Mouse (Mus musculus) megakaryocyte, embryonic 14.5 days (primary cell): ENCODE measurements at regions not wholly inside any gene's neighbourhood (a gene's known extent, or its start where the extent isn't known, plus 50 kb on each side); places are given as distances from the start of the nearest gene placed in this dataset.

Experiments
- FLI1 ChIP-seq: IDR thresholded peaks from 2 replicates; pipeline ENCODE4 v1.6.1; 2012; ENCODE audit warnings: low read length, inconsistent platforms, mixed read lengths
- GATA1 ChIP-seq: IDR thresholded peaks from 3 replicates; pipeline ENCODE4 v1.6.1; 2012; ENCODE audit warnings: mixed read lengths, low read length, inconsistent platforms, borderline replicate concordance

GRCm38 (mm10) chr12:5734902-5735301 is 359.4 kb upstream of the Klhl29 start:
- no peak for TF ChIP-seq GATA1
- TF ChIP-seq FLI1, result no peak
